Mouse (Mus musculus): ENCODE measurements around the gene Sod1. TPM values are rescaled to one million over a fixed set of nuclear protein-coding genes. Genes with fewer than 3 reads are reported as not detected.

Sod1 gene
- total and polyA plus RNA-seq, 3 experiments: 532 to 1,226 (median 634) TPM

DNA sequence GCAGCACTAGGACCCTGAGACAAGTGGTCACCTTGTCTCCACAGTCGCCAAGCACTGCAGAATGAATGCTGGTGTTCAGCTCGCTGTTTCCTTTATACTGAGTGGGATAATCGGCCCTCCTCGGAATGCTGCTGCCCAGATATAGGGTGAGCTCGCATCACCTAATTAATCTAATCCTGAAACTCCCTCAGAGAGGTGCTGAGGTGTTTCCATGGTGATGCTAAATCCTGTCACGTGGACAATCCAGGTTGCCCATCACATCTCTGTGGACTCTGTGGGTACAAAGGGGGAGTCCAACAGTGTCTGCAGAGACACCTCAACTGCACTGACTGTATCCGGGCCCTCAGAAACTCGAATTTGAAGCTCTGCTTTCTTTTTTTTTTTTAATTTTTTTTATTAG lies 49.1 kb upstream of the Sod1 start:
- no peaks in the 10 kb centered on the region for H3K36me3 ChIP-seq (replicated peaks in 1 of 2; ENCODE audit: control insufficient read depth in 1 of 2, insufficient read depth in 1 of 2, low read length in 1 of 2)
- TF ChIP-seq RAD21 (IDR thresholded peaks at IDR 0.05; ENCODE audit: low read depth, low read length) (no peak), MAFK (IDR thresholded peaks at IDR 0.05; ENCODE audit: insufficient replicate concordance, low read length) (no peak), BHLHE40 (IDR thresholded peaks at IDR 0.05; ENCODE audit: low read depth, low read length) (no peak), KAT2A (IDR thresholded peaks at IDR 0.05; ENCODE audit: insufficient replicate concordance, low read length) (no peak), POLR2AphosphoS2 (IDR thresholded peaks at IDR 0.05; ENCODE audit: low read depth, low read length) (no peak), POLR2A (IDR thresholded peaks at IDR 0.05; ENCODE audit: low read depth, low read length) (no peak), SIN3A (IDR thresholded peaks at IDR 0.05; ENCODE audit: low read length) (no peak), UBTF (IDR thresholded peaks at IDR 0.05; ENCODE audit: low read depth, low read length) (no peak), CHD1 (IDR thresholded peaks at IDR 0.05; ENCODE audit: low read depth, low read length) (no peak), HCFC1 (IDR thresholded peaks at IDR 0.05; ENCODE audit: low read depth, low read length) (no peak), MYC (IDR thresholded peaks at IDR 0.05; ENCODE audit: low read depth, low read length) (no peak), MAZ (IDR thresholded peaks at IDR 0.05; ENCODE audit: low read depth, low read length) (no peak), ZC3H11A (IDR thresholded peaks at IDR 0.05; ENCODE audit: low read depth, low read length) (no peak), ZNF384 (IDR thresholded peaks at IDR 0.05; ENCODE audit: low read depth, low read length) (no peak), TCF12 (IDR thresholded peaks at IDR 0.05; ENCODE audit: low read depth, low read length) (no peak), USF2 (conservative IDR thresholded peaks at IDR 0.05; ENCODE audit: low read depth, low read length) (no peak)
- no peaks in the 10 kb centered on the region for H3K79me2 ChIP-seq (replicated peaks; ENCODE audit: control insufficient read depth, extremely low read depth, insufficient read depth, poor library complexity, severe bottlenecking)
- H3K9ac ChIP-seq (ENCODE audit: insufficient read depth, low read depth): no peak overlapping the region
- peaks cover 15% of the 10 kb centered on the region for H3K27me3 ChIP-seq (replicated peaks)
- H3K4me2 ChIP-seq (ENCODE audit: insufficient read depth, low read depth, poor library complexity, severe bottlenecking): no peak overlapping the region
- H3K4me1 ChIP-seq (ENCODE audit: control insufficient read depth in 1 of 2, insufficient read depth in 2 of 2): peaks cover 3 to 6% of the 10 kb centered on the region in 2 experiments; a peak in 3 of 4 replicates
- no peak overlapping the region for H3K27ac ChIP-seq (ENCODE audit: insufficient read depth, low read depth)
- no peak for DNase-seq (ENCODE audit: extremely low read depth)
- dilution Hi-C loops (cut with MboI; ENCODE audit: extremely low pct_ligation_motif_present, extremely low pct_unique_long_range_greater_than_20kb, low sequenced_read_pairs) (no loop called here), in situ Hi-C loops (cut with MboI; ENCODE audit: low pct_ligation_motif_present, low pct_unique_long_range_greater_than_20kb, low sequenced_read_pairs) (no loop called here)
- H3K9me3 ChIP-seq (replicated peaks; ENCODE audit: low read length): no peaks in the 10 kb centered on the region
- no peak overlapping the region for H3K4me3 ChIP-seq (replicated peaks in 1 of 3; ENCODE audit: low read depth in 2 of 3, low read length in 2 of 3, poor library complexity in 1 of 3)

DNA sequence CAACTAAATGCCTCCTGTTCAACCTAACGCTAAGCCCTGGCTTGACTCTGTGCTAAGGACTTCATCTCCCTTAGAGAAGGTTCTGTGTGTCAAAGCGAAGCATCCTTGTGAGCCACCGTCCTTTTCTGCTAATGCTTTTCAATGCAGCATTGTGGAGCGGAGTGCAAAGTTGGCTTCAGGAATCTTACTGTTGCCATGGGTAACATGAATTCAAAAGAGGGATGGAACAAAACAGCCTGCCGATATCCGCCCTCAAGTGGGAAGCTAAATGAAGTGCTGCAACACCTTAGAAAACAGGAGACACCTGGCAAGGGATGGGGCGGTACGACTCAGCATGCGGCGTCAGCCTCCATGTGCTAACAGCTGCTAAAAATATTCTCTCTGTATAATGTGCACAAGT lies 44.1 kb upstream of the Sod1 start:
- TF ChIP-seq JUND (conservative IDR thresholded peaks at IDR 0.05; ENCODE audit: low read depth, low read length) (no peak), CHD1 (IDR thresholded peaks at IDR 0.05; ENCODE audit: low read depth, low read length) (no peak), CTCF (conservative IDR thresholded peaks at IDR 0.05 in 1 of 2, IDR thresholded peaks at IDR 0.05 in 1 of 2; ENCODE audit: low read depth in 2 of 2, low read length in 2 of 2) (no peak), USF1 (IDR thresholded peaks at IDR 0.05; ENCODE audit: low read depth, low read length) (no peak), RAD21 (IDR thresholded peaks at IDR 0.05; ENCODE audit: low read depth, low read length) (no peak), ETS1 (conservative IDR thresholded peaks at IDR 0.05; ENCODE audit: low read depth, low read length) (no peak), RCOR1 (conservative IDR thresholded peaks at IDR 0.05; ENCODE audit: low read depth, low read length) (no peak), NELFE (IDR thresholded peaks at IDR 0.05; ENCODE audit: low read depth, low read length) (no peak), E2F4 (IDR thresholded peaks at IDR 0.05; ENCODE audit: insufficient replicate concordance, low read depth, low read length) (no peak), MEF2A (IDR thresholded peaks at IDR 0.05; ENCODE audit: borderline replicate concordance, low read depth, low read length) (no peak), TBP (conservative IDR thresholded peaks at IDR 0.05; ENCODE audit: low read depth, low read length) (no peak), ZMIZ1 (IDR thresholded peaks at IDR 0.05; ENCODE audit: low read depth, low read length) (no peak), ZKSCAN1 (IDR thresholded peaks at IDR 0.05; ENCODE audit: borderline replicate concordance, low read depth, low read length) (no peak), KAT2A (IDR thresholded peaks at IDR 0.05; ENCODE audit: insufficient replicate concordance, low read length) (no peak), ELF1 (IDR thresholded peaks at IDR 0.05; ENCODE audit: low read depth, low read length) (no peak), BHLHE40 (IDR thresholded peaks at IDR 0.05; ENCODE audit: low read depth, low read length) (no peak), ZC3H11A (IDR thresholded peaks at IDR 0.05; ENCODE audit: low read depth, low read length) (no peak), SIN3A (IDR thresholded peaks at IDR 0.05; ENCODE audit: low read length) (no peak), USF2 (conservative IDR thresholded peaks at IDR 0.05; ENCODE audit: low read depth, low read length) (no peak)
- H3K4me2 ChIP-seq (ENCODE audit: insufficient read depth, low read depth, poor library complexity, severe bottlenecking): no peak overlapping the region
- dilution Hi-C loops (cut with MboI; ENCODE audit: extremely low pct_ligation_motif_present, extremely low pct_unique_long_range_greater_than_20kb, low sequenced_read_pairs): no loop called here
- DNase-seq (ENCODE audit: extremely low read depth): no peak
- no peaks in the 10 kb centered on the region for H3K79me2 ChIP-seq (replicated peaks; ENCODE audit: control insufficient read depth, extremely low read depth, insufficient read depth, poor library complexity, severe bottlenecking)
- peaks cover 12% of the 10 kb centered on the region for H3K27me3 ChIP-seq (replicated peaks)
- H3K9ac ChIP-seq (ENCODE audit: insufficient read depth, low read depth): no peak overlapping the region
- H3K4me1 ChIP-seq (ENCODE audit: control insufficient read depth in 1 of 2, insufficient read depth in 2 of 2): peaks cover 5 to 23% of the 10 kb centered on the region in 2 experiments; a peak in 3 of 4 replicates
- no peak overlapping the region for H3K27ac ChIP-seq (ENCODE audit: insufficient read depth, low read depth)
- H3K36me3 ChIP-seq (replicated peaks in 1 of 2; ENCODE audit: control insufficient read depth in 1 of 2, insufficient read depth in 1 of 2, low read length in 1 of 2): no peaks in the 10 kb centered on the region
- in situ Hi-C loops (cut with MboI; ENCODE audit: low pct_ligation_motif_present, low pct_unique_long_range_greater_than_20kb, low sequenced_read_pairs): loop anchor here (25.0 kb wide), 1 partner anchor 1789 kb away; no protein-coding TSS in a partner anchor
- no peak overlapping the region for H3K4me3 ChIP-seq (replicated peaks in 1 of 3; ENCODE audit: low read depth in 2 of 3, low read length in 2 of 3, poor library complexity in 1 of 3)
- no peaks in the 10 kb centered on the region for H3K9me3 ChIP-seq (replicated peaks; ENCODE audit: low read length)
